Mouse (Mus musculus): ENCODE measurements around the gene Coil. TPM values are rescaled to one million over a fixed set of nuclear protein-coding genes. Genes with fewer than 3 reads are reported as not detected.
"Not testable (repeated sequence)": the region's sequence is repeated elsewhere in the genome, so short reads cannot be mapped to it uniquely, and the experiment has no call there.

The Coil gene
- polyA plus RNA-seq, 1 experiment from 2014 or later = 5.9 TPM

DNA sequence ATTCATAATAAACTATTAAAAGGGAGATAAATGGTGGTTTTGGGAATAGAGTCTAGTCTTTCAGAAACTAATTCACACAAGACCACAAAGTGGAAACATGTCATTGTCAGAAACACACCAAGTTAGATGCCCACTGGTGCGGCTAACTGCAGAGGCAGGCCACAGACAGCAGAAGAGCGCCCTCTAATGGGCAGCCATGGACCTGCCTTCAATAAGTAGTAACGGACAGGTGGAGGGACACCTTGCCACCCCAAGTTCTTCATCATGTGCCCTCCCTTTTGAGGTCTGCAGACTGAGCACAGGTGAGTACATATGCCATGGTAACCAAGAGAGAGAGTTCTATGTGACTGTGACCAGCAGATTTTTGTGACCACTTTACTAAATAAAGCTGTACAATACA lies 69.3 kb downstream of the Coil start:
- H3K4me1 ChIP-seq (replicated peaks; ENCODE audit: control insufficient read depth, insufficient read depth) = no peaks in the 10 kb centered on the region
- H3K27ac ChIP-seq (replicated peaks) = no peak overlapping the region
- H3K9me3 ChIP-seq (ENCODE audit: control insufficient read depth, low read length) = no peaks in the 10 kb centered on the region
- no peaks in the 10 kb centered on the region for H3K27me3 ChIP-seq (ENCODE audit: control insufficient read depth, insufficient read depth, low read length)
- WGBS = 26% methylated on average over 3 of the region's 3 CpGs
- DNase-seq (ENCODE audit: low spot score) (peak; percentile 69), ATAC-seq (ENCODE audit: low FRiP score, low TSS enrichment) (peak; percentile 63; the same call in 1 of the 2 replicates)
- no peak overlapping the region for H3K4me2 ChIP-seq (replicated peaks; ENCODE audit: low read depth)
- H3K9ac ChIP-seq (ENCODE audit: low read length) = no peak overlapping the region
- H3K4me3 ChIP-seq (ENCODE audit: low read depth, low read length) = no peak overlapping the region
- H3K36me3 ChIP-seq (ENCODE audit: control insufficient read depth, insufficient read depth, low read length) = peaks cover 4% of the 10 kb centered on the region
- no peak for TF ChIP-seq EP300 (optimal IDR thresholded peaks at IDR 0.05)
- peak; percentile 91 for TF ChIP-seq CTCF (IDR thresholded peaks at IDR 0.05; ENCODE audit: low read depth)

DNA sequence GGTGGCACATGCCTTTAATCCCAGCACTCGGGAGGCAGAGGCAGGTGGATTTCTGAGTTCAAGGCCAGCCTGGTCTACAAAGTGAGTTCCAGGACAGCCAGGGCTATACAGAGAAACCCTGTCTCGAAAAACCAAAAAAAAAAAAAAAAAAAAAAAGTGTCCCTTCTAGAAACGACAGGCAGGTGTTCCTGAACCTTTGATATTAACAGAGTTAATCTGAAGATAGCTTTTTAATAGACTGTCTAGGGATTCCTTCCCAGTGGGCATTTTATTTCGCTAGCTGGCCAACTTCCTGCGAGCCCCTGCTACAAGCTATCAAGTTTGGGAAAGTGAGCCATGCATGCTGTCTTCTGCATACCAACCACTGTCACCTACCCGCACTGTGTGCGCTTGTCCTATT lies 71.0 kb downstream of the Coil start:
- not testable (repeated sequence) for H3K36me3 ChIP-seq (ENCODE audit: control insufficient read depth, insufficient read depth, low read length); DNase-seq (ENCODE audit: low spot score)

More for the DNA sequence above, 71.0 kb downstream of the Coil start:
- H3K9me3 ChIP-seq (ENCODE audit: control insufficient read depth, low read length); H3K4me2 ChIP-seq (replicated peaks; ENCODE audit: low read depth); H3K4me1 ChIP-seq (replicated peaks; ENCODE audit: control insufficient read depth, insufficient read depth); H3K9ac ChIP-seq (ENCODE audit: low read length); ATAC-seq (ENCODE audit: low FRiP score, low TSS enrichment); H3K27ac ChIP-seq (replicated peaks); H3K27me3 ChIP-seq (ENCODE audit: control insufficient read depth, insufficient read depth, low read length); H3K4me3 ChIP-seq (ENCODE audit: low read depth, low read length): not testable (repeated sequence)
- WGBS = 90% methylated on average over 6 of the region's 7 CpGs

Other genes starting within 250 kb of the Coil start
- gene Akap1, start 105.7 kb upstream of the Coil start, polyA plus RNA-seq (2015; fragmentation: Nextera tagmentation; extraction: Ambion mirVana) = 14.4 and 16.6 TPM in 2 replicates
- 67.2 and 67.8 TPM in 2 replicates for gene Scpep1, start 14.8 kb upstream of the Coil start, polyA plus RNA-seq (2015; fragmentation: Nextera tagmentation; extraction: Ambion mirVana)
- gene Elobl, start 3.3 kb upstream of the Coil start, polyA plus RNA-seq (2015; fragmentation: Nextera tagmentation; extraction: Ambion mirVana) = not detected in 2 replicates
- 28.3 and 29.5 TPM in 2 replicates for gene Trim25, start 29.1 kb downstream of the Coil start, polyA plus RNA-seq (2015; fragmentation: Nextera tagmentation; extraction: Ambion mirVana)
- gene Dgke, start 96.6 kb downstream of the Coil start, polyA plus RNA-seq (2015; fragmentation: Nextera tagmentation; extraction: Ambion mirVana) = 1.9 and 2.2 TPM in 2 replicates
- gene Gm525, start 103.6 kb downstream of the Coil start, polyA plus RNA-seq (2015; fragmentation: Nextera tagmentation; extraction: Ambion mirVana) = 0.68 and 1.7 TPM in 2 replicates

Measured in stomach, postnatal 0 days (tissue).